Mouse (Mus musculus) MEL-GATA-1-ER (cell line): ENCODE results near the gene Tmem161a.
"Not testable (repeated sequence)": the region's sequence is repeated elsewhere in the genome, so short reads cannot be mapped to it uniquely, and the experiment has no call there.

Experiments
- DNase-seq: peaks from one replicate; pipeline ENCODE4 v3.0.0-alpha.2; 2012; ENCODE audit warnings: low read depth; ENCODE audit errors: extremely low read depth

The Tmem161a gene

DNA sequence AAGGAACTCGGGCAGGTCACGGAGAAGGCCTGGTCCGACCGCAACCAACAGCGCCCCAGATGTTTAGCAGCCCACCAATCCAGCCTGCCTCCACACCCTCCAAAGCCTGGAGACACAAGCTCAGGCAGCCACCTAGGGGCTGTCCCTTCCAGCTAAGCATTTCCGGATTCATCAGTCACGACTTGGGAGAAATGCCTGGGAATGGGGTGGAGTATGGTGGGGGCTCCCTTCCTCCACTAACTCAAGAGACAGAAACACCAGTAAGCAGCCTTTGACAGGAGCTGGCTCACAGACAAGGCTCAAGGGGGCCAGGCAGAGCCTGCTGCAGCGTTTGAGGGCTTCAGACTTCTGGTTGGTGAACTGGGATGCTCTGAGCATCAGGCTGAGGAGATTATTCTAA is 38.4 kb downstream of the Tmem161a start:
- DNase-seq, result no peak

DNA sequence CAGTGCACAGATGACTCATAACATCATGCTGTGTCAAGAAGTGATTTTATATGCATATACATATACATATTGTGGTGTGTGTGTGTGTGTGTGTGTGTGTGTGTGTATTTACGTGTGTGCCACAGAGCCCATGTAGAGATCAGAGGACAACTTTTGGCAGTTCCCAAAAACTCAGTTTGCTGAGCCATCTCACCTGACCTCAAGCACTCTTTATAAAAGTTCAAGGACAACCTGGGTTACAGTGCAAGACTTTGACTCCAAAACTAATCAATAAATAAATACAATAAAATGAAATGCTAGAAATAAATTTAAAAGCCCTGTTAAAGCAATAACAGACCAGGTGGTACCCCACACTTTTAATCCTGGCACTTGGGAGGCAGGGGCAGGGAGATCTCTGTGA is 39.1 kb downstream of the Tmem161a start:
- DNase-seq, result no peak

GRCm38 (mm10) chr8:70211726-70212111 is 39.6 kb downstream of the Tmem161a start:
- no peak for DNase-seq

GRCm38 (mm10) chr8:70212112-70213055 is 40.2 kb downstream of the Tmem161a start, which contains the start of gene Slc25a42:
Gene Slc25a42 (minus strand): TSS chr8:70212305.
- DNase-seq, result peak; percentile 99

DNA sequence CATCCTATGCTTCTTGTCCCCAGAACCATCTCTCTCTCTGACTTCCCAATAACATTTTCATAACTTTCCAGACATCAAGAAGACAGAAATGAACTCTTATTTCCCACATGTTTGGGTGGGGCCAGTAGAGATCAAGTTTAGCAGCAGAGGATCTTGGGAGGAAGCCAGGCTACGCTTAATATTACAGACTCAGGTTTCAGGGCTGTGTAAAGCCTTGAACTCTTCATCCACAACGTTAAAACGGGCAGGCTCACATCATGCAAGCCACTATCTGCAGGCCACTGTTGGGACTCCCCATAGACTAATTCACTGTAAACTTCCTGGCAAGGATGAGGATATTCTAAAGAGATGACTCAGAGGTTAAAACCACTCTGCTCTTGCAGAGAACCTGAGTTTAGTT is 42.3 kb downstream of the Tmem161a start:
- DNase-seq, result no peak

GRCm38 (mm10) chr8:70215092-70215491 is 42.9 kb downstream of the Tmem161a start:
- no peak for DNase-seq

- not testable (repeated sequence) for DNase-seq
Observed at GRCm38 (mm10) chr8:70216161-70216560, 44.0 kb downstream of the Tmem161a start.

- DNase-seq, result no peak
Observed at GRCm38 (mm10) chr8:70216566-70216965, 44.4 kb downstream of the Tmem161a start.

- no peak for DNase-seq
Observed at GRCm38 (mm10) chr8:70217441-70217840, 45.3 kb downstream of the Tmem161a start.

DNA sequence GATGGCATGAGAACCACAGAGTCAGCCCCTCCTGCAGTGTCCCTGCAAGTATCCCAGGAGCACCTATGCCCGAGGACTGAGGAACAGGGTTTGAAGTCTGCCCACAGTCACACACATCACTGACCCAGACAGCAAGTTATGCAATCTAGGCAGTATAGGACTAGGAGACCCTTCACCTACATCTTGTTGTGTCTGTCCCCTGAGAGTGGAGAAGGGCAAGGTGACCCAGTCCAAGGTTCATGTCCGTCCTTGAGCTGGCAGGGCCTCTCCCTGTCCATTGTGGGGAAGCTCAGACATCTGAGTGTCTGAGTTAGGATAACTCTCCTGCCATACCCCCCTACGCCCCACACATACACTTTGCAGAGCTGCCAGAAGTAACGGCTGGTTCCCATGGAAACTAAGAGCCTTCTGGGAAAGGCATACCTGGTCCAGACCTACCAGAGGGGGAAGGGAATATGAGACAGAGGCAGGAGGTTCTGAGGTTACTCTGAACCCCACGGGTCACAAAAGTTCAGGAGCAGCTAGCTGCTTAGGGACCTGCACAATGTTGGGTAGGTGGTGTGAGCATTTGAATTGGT is 47.0 kb downstream of the Tmem161a start:
- no peak for DNase-seq

DNA sequence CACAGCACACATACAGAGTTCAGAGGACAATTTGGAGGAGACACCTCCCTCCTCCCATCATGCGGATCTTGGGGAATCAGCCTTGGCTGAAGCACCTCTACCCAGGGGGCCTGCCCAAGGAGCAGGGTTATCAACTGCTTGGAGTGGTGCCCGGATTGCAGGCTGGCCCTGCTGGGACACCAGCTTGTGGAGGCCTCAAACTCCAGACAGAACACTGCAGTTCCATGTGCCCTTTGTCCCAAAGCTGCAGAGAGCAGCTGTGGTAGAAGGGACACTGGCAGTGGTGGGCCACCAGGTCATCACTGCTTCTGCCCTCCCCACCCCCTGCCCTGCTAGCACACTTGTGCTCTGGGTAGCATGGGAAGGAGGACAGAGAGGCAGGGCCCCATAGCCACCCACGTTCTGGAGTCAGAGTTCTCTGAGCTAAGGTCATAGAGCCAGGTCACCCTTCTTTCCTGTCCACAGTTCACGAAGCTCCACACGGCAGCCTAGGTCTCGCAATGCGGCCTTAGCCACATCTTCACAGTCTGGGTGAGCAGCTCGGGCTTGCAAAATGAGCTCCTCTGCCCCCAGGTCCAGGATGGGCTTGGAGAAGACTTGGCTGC is 48.2 kb downstream of the Tmem161a start:
- no peak for DNase-seq

DNA sequence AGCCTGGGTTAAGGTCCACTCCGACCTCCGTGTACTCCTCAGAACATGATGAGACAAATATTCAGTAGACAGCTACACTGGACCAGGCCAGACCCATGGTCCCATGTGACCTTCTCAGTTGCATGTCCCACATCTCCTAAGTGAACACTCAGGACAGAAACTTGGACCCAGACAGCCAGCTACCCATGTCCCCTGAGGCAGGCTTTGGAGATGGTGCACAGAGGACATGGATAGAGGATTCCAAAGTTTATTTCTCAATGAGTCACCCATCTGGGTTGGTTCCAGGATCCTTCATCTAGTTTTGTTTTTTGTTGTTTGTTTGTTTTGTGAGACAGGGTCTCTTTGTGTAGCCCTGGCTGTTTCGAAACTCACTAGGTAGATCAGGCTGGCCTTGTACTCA is 48.8 kb downstream of the Tmem161a start:
- no peak for DNase-seq

DNA sequence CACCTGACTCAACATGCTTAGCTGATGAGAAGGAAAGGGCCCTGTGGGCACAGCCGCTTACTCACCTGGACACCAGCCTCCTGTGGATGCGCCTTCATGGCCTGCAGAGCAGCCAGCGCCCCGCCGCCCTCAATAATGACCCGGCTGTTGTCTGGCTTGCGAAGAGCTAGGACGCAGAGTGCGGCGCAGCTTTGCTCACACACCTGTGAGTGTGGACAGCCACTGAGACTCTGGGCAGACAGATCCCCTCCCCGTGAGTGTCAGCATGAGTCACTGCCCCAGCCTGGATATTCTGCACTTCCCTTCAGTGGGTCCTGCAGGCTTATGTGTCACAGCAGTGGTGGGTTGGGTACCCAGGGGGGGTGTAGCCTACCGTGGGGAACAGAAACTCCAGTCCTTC is 49.9 kb downstream of the Tmem161a start:
- DNase-seq, result no peak

GRCm38 (mm10) chr8:70223341-70223740 is 51.2 kb downstream of the Tmem161a start:
- DNase-seq, result no peak

DNA sequence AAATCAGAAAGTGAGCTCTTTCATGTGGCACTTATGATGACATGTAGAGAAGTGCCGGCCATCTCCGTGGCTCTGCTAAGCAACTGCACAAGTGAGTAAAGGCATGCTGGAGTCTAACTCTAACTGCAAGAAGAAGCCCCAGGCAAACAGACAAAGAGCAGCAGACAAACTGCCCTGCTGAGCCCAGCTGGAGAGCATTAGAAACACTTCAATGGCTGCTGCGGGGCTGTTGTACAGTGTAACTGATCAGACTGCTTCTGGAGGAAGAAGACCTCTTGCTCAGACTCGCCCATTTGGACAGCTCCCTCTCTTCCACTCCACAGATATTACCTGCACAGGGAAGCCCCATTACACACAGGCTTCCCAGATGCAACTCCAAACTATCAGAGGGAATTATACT is 55.8 kb downstream of the Tmem161a start:
- no peak for DNase-seq

DNA sequence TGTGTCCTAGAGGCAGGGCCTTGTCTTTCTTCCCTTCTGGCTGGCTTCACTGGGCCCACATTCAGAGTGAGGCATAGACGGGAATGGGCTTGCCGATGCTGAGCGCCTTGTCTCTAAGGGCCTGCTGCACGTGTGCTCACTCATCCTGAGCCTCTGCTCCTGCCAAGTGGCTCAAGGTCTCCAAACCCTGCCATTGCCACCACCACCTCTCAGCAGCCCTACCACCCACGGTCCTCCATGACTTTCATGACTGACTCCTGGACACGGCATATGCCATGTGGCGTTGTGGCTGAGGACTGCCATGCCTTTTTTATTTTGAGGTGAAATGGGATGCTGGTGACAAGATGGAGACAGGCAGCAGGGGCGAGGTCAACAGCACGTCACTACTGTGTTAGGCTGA is 58.7 kb downstream of the Tmem161a start:
- no peak for DNase-seq
